Mouse (Mus musculus): Measurements from ENCODE around the gene Man1c1.

The Man1c1 gene

DNA sequence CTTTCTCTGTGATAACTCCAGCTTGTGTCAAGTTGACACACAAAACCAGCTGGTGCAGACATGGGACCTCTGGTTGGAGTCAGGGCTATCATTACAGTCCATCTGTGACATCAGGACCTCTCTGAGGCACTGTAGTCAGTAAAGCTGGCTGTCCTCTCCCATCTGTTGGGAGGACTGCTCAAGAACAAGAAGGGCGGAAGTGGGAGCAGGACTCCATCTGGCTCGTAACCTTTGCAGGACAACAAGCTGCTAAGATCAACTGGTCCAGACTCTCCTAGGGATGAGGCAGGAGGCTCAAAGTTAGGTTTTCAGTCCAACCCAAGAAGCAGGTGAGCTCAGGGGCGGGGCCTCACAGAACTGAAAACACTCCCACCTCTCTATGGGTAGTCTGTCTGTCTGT, 29.1 kb downstream of the Man1c1 start:
- no peak for DNase-seq (ENCODE audit: extremely low spot score)

DNA sequence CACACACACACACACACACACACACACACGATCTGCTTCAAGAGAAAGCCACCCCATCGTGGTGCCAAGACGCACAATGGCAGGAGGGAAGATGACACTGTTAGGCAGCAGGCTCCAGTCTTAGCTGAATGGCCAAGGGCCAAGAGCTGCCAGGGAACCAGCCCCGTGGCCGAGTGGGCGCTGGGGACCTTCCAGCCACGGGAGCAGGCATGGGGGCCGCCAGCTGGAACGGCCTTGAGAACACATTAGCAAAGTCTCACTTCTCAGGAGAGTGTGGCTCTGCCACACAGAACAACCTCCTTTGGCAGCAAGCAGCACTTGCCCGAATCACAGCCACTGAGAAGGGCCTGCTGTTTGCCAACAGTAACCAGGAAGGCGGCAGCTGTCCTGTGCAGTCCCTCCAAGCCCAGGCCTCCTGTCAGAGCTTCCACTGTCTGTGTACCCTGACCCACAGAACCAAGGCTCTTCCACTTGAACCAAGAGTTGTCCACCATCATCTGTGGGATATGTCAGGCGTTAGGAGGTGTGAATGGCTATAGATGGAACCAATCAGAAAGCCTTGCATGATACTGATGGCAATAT, 30.1 kb downstream of the Man1c1 start:
- DNase-seq (ENCODE audit: extremely low spot score): no peak

DNA sequence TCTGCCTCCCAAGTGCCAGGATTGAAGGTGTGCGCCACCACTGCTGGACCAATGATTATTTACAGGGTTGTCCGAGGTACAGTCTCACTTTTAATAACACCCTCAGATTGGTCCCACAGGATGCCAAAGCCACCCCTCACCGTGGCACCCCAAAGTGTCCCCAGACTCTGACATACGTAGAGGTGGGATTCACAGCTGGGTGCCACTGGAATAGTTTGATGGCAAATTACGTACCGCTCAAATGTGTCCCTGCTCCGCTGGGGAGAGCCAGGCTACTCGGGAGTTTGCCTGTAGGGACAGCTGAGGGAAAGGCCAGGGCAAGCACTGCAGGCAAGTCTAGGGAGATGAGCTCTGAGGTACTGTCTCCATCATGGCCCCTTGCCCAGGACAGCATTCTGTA, 30.9 kb downstream of the Man1c1 start:
- no peak for DNase-seq (ENCODE audit: extremely low spot score)

DNA sequence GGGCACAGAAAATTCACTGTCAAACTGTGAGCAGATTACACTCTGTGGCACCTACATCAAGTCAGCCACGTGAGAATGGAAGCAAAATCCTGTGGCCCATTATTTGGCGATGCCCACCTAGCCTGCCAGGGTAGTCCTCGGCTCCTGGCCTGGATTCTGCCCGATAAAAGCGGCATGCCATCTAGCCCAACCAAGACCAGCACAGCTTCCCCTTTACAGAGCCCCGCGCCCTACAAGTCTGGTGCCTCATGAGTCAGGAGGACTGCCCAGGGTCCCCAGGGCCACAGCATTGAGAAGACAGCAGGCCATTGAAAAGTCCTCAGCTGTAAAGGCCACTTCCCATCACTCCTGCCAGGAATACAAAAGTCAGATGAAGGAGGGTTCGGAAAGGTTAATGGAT, 31.8 kb downstream of the Man1c1 start:
- DNase-seq (ENCODE audit: extremely low spot score): no peak

DNA sequence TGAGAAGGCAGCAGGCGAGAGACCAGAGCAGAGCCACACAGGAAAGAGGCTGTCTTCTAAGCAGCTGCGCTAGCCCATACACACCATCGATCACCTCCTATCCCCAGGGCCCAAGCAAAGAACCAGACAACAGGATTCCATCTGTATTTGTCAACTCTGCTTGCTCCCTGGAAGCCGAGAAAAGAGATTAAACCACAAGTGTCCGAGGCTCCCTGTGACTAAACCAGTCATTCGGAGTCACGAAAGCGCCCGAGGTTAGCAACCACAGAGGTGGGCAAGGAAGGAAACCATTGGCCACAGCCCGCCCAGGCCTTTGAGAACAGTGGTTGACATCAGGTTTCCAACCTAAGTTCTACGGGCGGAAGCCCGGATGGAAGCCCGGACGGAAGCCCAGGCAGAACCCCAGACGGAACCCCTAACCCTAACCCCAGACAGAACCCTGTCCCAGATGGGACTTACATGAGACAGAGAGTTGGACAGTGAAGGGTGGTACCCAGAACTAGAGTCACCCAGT, 32.4 kb downstream of the Man1c1 start:
- no peak for DNase-seq (ENCODE audit: extremely low spot score)

DNA sequence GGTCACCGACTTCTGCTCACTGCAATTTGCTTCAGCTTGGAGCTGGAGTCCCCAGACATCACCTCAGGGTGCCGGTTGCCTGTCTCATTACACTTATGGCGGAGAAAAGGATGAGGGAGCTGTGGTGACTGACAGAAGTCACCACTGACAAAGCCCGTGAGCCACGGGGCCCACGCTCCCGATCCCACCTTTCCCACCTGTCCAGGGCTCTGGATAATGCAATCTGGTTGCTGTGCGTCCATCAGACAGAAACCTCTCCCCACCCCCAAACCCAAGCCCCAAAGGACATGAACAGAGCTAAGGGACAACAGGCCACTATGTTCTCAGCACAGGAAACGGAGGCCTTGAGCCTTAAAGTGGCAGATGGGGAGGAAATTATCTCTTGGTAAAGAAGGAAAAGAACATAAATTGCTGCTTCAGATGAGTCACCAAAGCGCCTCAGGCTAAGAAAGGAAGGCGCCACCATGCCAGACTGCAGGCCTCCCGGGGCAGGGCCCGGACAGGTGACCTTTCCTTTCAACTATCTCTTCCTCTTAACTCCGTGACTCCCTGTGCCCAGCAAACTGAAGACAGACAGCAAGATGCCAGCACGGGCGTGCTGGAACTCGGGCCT, 34.2 kb downstream of the Man1c1 start:
- no peak for DNase-seq (ENCODE audit: extremely low spot score)

DNA sequence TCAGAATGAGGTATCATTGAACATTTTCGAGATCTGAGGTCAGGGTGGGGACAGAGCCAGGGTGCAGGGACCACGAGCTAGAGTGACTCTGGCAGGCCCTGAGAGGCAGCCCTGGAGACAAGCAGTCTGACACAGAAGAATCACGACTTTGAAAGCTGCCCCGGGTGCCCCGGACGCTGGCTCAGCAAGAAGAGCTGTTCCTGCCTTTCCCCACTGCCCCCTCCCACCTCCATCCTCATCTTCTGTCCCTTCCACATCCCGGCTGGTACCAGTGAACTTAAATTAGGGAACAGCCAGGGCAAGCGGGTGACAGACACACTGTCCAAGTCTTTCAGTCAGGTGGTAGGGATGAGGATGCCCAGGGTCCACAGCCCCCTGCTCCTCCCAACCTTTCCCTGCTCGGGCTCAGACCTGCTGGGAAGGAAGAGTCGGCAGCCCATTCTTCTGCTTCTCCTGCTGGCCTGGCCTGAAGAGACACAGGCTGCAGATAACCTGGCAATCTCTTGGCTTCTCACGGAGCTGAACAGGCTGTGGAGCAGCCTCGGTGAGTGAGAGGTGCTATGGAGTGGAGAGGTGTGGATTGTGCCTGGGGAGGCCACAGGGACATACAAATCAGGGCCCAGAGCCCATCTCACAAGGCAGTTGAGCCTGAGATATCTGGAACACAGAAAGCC, 35.6 kb downstream of the Man1c1 start:
- DNase-seq (ENCODE audit: extremely low spot score): no peak

DNA sequence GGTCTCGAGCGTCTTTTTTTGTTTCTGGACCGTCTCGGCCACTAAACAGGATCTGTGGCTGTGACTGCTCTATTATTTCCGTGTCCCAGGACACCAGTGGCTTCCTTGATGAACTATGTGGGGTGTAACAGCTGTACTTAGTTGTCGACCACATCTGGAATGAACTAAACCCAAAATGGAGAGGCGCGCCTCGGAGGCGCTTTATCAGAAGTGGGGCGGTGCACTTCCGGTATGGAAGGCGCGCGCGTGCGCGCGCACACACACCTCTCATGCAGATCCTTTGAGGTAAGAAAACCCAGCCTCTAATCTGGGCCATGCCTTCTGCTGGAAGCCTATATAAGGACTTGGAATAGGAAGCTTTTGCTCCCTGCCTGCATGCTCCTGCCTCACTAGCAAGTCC, 37.7 kb downstream of the Man1c1 start:
- DNase-seq (ENCODE audit: extremely low spot score): no peak

DNA sequence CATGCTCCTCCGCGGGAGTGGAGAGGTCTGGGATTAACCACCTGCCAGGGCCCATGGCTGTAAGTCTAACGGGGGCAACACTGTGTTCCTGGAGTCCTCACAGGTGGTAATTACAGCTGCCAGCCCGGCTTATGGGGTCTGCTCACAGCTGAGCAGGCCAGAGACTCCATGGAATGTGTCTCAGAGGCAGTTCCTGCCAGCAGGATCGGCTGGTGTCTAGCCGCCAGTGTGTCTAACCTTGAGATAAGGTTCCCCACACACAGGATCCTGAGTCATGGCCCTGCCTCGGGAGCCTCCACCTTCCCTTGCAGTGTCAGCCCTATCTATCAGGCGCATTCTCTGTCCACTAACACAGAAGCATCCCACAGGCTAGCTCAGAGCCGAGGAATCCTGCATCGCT, 41.0 kb downstream of the Man1c1 start:
- DNase-seq (ENCODE audit: extremely low spot score): no peak

DNA sequence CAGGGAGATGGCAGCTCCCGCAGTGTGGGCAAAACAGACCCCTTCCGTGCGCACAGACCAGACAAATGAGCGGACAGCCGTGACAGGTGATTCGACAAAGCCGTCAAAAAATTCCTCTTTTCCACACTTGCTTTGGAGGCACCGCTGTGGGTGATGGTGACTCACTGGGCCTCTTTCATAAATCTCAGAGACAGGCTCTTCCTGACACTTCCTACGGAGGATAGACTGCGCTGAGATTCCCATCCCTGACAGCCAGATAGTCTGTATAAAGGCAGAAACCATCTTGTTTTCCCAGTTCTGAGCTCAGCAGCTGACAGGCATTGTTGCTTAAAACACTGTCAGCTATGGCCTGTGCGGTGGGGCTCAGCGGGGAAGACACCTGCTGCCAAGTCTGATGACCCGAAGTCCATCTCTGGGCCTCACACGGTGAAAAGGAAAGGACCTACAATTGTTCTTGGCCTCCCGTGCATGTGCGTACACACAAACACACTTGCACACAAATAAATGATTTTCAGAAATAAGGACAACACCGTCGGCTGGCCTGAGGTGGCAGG, 43.4 kb downstream of the Man1c1 start:
- DNase-seq (ENCODE audit: extremely low spot score): no peak

DNA sequence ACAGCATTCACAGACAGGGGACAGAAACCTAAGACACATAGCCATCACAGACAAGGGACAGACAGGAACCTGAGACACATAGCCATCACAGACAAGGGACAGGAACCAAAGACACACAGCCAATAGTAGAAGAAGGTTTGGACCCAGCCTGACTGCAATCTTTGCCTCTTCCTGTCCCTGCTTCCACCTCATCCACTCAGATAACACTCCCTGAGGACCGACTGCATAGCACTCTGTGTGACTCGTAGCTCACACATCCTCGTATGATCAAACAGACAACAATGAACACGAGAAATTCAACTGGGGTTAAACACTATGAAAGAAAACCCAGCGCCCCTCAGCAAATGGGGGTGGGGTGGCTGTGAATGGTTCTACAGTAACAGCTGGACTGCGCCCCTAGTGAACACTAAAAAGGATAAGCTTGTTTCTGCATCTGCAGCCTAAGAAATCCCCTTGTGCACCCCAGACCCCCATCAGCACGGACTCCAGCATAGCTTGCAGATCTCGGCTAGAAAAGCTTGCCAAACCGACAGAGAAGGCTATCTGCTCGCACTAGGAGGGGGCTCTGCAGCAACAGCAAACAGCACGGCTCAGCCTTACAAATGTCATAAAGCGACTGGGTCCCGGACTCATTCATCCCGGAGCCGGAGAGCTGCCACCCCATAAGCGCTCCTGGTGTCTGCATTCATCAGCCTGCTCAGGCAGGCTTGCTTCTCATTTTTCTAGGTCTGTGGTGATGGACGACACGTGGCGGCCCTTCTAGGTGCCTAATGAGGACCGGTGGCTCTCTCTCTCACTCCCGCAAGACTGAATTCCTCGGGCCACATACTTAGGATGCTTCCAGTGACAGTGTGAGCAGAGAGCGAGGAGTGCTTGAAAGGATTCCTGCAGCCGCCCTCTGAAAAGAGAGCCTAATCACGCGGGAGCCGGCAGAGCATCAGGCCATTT, 44.5 kb downstream of the Man1c1 start:
- peak; percentile 62 for DNase-seq (ENCODE audit: extremely low spot score)

DNA sequence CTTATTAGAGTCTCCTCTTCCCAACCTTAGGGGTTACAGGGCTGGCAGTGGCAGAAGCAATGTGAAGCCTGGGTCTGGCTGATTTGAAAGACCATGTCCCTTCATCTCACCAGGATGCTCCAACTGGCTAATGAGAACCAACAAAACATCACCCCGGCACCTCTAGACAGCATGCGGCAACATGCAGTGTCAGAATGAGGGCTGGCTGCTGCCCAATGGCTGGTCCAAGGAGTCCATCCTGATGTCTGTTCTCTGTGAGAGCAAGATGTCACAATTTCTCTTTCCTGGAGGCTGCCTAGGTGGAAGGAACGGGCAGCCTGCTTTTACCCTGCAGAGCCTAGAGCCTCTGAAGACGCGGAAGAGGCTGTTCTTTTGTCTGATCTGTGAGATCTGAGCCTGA, 46.6 kb downstream of the Man1c1 start:
- DNase-seq (ENCODE audit: extremely low spot score): no peak

DNA sequence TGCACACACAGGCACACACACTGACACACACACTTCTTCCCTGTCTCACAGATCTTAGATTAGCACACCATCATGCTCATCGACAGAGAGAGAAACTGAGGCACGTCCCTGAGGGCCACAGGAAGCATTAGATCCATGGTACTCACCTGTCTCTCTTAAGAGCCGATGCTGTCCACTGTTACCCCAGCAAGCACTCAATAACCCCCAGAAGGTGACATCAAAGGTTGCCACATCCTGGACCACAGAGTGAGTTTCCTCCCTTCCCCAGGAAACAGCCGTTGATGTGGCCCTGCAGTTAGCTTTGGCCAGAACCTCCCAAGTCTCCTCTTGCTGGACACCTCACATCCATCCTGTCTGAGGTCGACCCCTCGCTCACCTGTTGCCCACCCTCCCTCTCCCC, 49.7 kb downstream of the Man1c1 start:
- no peak for DNase-seq (ENCODE audit: extremely low spot score)

DNA sequence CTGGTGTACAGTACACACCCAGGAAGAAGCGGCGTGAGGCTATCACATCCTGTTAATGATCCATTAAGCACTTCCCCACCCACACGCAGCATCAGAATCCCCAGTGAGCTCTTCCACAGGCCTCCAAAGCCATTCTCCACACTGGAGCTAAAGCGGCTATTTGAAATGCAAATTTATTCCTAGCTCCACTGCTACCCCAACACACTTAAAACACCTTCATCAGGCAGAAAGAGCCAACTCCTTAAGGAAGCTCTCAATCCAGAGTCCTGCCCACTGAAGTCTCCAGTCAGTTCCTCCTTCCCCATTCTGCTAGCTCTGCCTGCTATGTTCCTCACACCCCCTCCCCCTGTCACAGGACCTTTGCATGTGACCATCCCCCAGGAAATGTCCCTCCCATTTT, 51.4 kb downstream of the Man1c1 start:
- no peak for DNase-seq (ENCODE audit: extremely low spot score)

DNA sequence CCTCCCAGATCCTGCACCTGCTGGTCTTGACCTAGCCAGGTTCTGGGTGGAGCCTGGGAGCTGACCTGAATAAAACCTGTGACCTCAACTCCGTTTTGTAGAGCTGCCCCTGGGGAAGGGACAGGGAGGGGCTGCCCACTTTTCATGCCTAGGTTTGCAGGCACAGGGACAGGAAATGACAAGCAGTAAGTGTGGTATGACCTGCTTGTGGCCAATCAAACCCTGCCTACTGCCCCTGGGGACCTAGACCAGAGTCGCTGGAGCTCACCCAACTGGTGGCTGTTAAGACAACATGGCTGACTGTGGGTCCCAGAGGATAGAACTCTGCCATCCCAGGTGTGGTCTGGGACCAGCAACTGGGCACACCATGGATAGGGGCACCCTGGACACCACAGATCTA, 51.9 kb downstream of the Man1c1 start:
- DNase-seq (ENCODE audit: extremely low spot score): no peak

DNA sequence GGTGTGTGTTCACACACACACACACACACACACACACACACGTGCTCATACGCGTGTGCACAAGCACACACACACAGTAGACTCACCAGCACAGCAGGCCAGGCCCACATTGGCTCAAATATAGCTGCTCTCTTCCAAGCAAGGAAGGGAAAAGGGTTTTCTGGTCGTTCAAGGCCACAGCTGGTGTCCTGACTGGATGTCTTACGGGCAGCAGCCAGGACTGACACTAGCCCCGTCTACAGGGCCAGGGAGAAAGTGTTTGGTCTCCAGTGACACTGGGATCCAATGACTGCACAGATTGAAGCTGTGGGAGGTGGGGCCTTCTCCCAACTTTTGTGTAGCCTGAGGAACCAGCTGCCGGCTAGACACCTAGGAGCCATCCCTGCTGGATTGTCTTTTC, 52.7 kb downstream of the Man1c1 start:
- no peak for DNase-seq (ENCODE audit: extremely low spot score)

DNA sequence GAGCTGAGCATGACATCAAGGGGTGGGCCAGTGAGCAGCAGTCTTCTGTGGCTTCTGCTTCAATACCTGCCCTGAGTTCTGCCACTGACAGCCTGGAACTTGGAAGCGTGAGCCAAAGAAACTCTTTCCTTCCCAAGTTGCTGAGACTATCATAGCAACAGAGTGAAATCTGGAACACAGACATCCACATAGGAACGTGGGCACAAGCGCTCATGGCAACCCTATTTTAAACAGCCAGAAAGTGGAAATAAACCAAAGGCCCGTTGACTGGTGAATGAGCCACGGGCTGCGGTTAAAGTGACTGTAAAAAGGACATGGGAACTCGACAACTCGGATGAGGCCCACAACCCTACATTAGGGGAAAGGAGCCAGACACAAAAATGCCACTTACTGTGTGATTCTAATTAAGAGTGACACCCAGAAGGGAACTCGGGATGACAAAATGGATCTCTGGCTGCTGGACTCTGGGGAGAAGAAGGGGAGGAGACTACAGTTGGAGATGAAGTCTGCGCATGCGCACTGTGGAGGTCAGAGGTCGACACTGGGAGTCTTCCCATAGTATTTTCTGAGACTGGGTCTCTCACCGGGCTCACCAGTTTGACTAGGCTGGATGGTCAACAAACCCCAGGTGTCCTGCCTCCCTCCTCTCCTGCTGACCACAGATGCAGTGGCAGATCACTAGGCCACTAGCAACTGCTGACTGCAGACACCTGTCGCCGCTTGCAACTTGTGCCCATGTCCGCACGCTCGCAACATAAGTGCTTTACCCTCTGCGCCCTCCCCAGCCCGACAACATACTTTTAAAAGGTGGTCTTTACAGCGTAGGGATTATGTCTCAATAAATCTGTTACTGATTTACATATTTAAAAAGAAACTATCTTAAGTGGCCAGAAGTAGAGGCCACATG, 58.8 kb downstream of the Man1c1 start:
- no peak for DNase-seq (ENCODE audit: extremely low spot score)

DNA sequence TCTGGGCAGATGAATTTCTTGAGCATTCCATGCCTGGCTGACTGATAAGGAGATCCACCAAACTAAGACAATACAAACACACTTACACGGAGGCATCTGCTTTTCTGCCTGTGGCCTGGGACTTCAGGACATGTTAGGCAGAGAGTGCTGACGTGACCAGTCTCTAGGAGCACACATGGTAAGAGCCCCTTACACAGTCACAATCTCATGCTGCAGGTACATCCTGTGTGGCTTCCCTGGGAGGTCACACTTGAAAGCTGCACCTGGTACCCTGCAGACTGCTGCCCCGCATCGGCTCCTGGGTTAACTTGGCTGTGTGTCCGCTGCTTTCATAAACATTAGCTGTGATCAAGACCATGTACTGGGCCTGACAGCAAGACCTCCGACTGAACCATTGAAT, 59.7 kb downstream of the Man1c1 start:
- DNase-seq (ENCODE audit: extremely low spot score): no peak

DNA sequence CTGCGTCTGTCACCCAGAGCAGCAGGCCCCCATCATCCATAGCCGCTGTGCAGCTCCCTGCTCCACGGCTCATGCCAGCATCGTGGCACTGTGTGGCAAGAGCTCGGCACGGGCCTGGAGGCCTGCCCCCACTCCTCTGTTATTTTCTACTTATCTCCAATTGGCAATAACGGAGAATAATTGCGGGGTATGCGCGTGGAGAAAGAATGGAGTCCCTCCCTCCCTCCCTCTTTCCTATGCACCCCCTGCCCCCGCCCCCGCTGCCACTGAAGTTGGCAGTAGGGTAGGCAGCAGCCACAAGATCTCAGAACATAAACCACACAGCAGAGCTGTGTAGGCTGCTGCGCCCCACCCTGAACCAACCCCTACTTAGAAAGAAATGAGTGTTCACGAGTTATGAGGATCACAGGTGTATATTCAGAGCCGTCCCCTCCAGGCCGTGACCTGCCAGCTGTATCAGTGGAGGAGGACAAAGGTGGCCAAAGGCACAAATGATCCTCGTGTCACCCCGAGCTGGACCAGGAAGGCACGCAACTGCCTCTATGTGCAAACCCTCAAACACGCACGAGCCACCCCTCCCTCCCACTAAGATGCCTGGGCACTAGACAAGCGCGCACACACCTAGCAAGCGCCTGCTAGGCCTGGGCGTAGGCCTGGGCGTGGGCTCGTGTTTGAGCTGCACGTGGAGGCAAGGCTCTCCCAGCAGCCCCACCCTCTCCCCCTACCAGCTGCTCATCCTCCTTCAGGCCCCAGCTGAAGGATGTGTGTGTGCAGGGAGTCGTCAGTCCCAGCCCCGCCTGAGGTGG, 62.2 kb downstream of the Man1c1 start:
- DNase-seq (ENCODE audit: extremely low spot score): no peak

DNA sequence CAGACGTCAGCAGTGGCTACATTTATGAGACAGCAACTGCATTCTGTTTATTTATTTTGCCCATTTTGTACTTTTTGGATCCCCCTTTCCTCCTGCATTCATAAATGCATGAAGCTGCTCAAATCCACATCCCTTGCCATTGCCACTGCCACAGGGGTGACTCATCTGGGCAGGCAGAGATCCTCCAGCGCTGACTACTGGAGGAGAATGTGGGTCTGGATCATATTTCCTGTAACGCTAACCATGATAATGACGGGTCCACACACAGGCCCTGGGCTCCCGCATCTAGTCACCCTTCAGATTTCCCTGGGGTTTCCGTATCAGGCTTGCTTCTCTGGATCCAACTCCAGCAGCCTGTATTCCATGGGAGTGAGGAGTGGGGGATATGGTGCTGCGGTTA, 64.8 kb downstream of the Man1c1 start:
- no peak for DNase-seq (ENCODE audit: extremely low spot score)

Data from embryo, embryonic 9.5 days (tissue).